Mouse (Mus musculus): ENCODE data around the gene Card9. TPM values are rescaled to one million over a fixed set of nuclear protein-coding genes. Genes with fewer than 3 reads are reported as not detected.

Card9 gene
- polyA plus RNA-seq, 1 experiment = 81.2 TPM

- Histone ChIP-seq H3K36me3 (replicated peaks; ENCODE audit: low read length) (peaks cover 36% of the 10 kb centered on the region), H3K9me3 (no peaks in the 10 kb centered on the region), H3K4me1 (peaks cover 90% of the 10 kb centered on the region), H3K4me3 (replicated peaks) (no peak overlapping the region), H3K27me3 (replicated peaks) (peaks cover 29% of the 10 kb centered on the region)
- TF ChIP-seq GATA1 (IDR thresholded peaks at IDR 0.05; ENCODE audit: borderline replicate concordance, low read length) (no peak), FLI1 (IDR thresholded peaks at IDR 0.05; ENCODE audit: low read length) (no peak)
Observed at GRCm38 (mm10) chr2:26320245-26321185, 40.2 kb downstream of the Card9 start.

GRCm38 (mm10) chr2:26319519-26320244, 41.0 kb downstream of the Card9 start:
- TF ChIP-seq GATA1 (IDR thresholded peaks at IDR 0.05; ENCODE audit: borderline replicate concordance, low read length) (no peak), FLI1 (IDR thresholded peaks at IDR 0.05; ENCODE audit: low read length) (no peak)
- no peak overlapping the region for H3K4me3 ChIP-seq (replicated peaks)
- peaks cover 28% of the 10 kb centered on the region for H3K36me3 ChIP-seq (replicated peaks; ENCODE audit: low read length)
- H3K4me1 ChIP-seq = peaks cover 88% of the 10 kb centered on the region
- no peaks in the 10 kb centered on the region for H3K9me3 ChIP-seq
- H3K27me3 ChIP-seq (replicated peaks) = peaks cover 29% of the 10 kb centered on the region

- no peaks in the 10 kb centered on the region for H3K9me3 ChIP-seq
- TF ChIP-seq GATA1 (IDR thresholded peaks at IDR 0.05; ENCODE audit: borderline replicate concordance, low read length) (no peak), FLI1 (IDR thresholded peaks at IDR 0.05; ENCODE audit: low read length) (no peak)
- H3K36me3 ChIP-seq (replicated peaks; ENCODE audit: low read length) = peaks cover 22% of the 10 kb centered on the region
- no peak overlapping the region for H3K4me3 ChIP-seq (replicated peaks)
- peaks cover 29% of the 10 kb centered on the region for H3K27me3 ChIP-seq (replicated peaks)
- H3K4me1 ChIP-seq = peaks cover 90% of the 10 kb centered on the region
Observed at GRCm38 (mm10) chr2:26319109-26319508, 41.6 kb downstream of the Card9 start.

- Histone ChIP-seq H3K4me1 (peaks cover 84% of the 10 kb centered on the region), H3K4me3 (replicated peaks) (no peak overlapping the region), H3K9me3 (no peaks in the 10 kb centered on the region), H3K27me3 (replicated peaks) (peaks cover 29% of the 10 kb centered on the region), H3K36me3 (replicated peaks; ENCODE audit: low read length) (peaks cover 12% of the 10 kb centered on the region)
- TF ChIP-seq GATA1 (IDR thresholded peaks at IDR 0.05; ENCODE audit: borderline replicate concordance, low read length) = no peak
- no peak for TF ChIP-seq FLI1 (IDR thresholded peaks at IDR 0.05; ENCODE audit: low read length)
Observed at GRCm38 (mm10) chr2:26317991-26318672, 42.6 kb downstream of the Card9 start.

- Histone ChIP-seq H3K4me1 (peaks cover 84% of the 10 kb centered on the region), H3K36me3 (replicated peaks; ENCODE audit: low read length) (peaks cover 5% of the 10 kb centered on the region)
Observed at GRCm38 (mm10) chr2:26317371-26317770, 43.3 kb downstream of the Card9 start.

GRCm38 (mm10) chr2:26316576-26317246, 44.0 kb downstream of the Card9 start:
- TF ChIP-seq GATA1 (IDR thresholded peaks at IDR 0.05; ENCODE audit: borderline replicate concordance, low read length) = no peak
- Histone ChIP-seq H3K27me3 (replicated peaks) (peaks cover 26% of the 10 kb centered on the region), H3K4me1 (peaks cover 84% of the 10 kb centered on the region), H3K36me3 (replicated peaks; ENCODE audit: low read length) (peaks cover 2% of the 10 kb centered on the region), H3K9me3 (no peaks in the 10 kb centered on the region), H3K4me3 (replicated peaks) (peak overlapping the region; percentile 97)

More at GRCm38 (mm10) chr2:26317371-26317770, 43.3 kb downstream of the Card9 start:
- Histone ChIP-seq H3K9me3 (no peaks in the 10 kb centered on the region), H3K27me3 (replicated peaks) (peaks cover 29% of the 10 kb centered on the region), H3K4me3 (replicated peaks) (no peak overlapping the region)
- no peak for TF ChIP-seq GATA1 (IDR thresholded peaks at IDR 0.05; ENCODE audit: borderline replicate concordance, low read length)
- TF ChIP-seq FLI1 (IDR thresholded peaks at IDR 0.05; ENCODE audit: low read length) = no peak

DNA sequence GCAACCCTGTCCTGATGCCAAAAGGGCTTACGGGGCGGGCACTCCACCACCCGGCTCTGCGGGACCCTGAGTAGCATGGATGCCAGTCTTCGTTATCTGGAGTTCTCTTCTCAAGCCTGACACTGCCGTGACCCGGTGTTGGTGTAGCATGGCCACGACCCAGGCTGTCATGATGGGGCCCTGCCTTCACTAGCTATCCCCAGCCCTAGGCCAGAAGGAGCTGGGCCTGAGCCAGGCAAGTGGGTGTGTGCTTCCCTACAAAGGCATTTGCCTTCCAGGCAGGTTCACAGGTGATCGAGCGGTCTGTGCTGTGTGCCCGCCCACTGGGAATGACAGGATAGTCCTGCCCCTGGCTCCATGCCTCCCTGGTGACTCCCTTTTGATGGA, 44.8 kb downstream of the Card9 start:
- H3K4me3 ChIP-seq (replicated peaks) = peak overlapping the region; percentile 97

GRCm38 (mm10) chr2:26315072-26315924, 45.4 kb downstream of the Card9 start, which contains the start of gene Gpsm1:
Gene Gpsm1 (plus strand): TSS chr2:26315515.
- Histone ChIP-seq H3K36me3 (replicated peaks; ENCODE audit: low read length) (peaks cover 2% of the 10 kb centered on the region), H3K4me1 (peaks cover 83% of the 10 kb centered on the region), H3K4me3 (replicated peaks) (peak within 1 kb of the TSS; percentile 97), H3K9me3 (no peaks in the 10 kb centered on the region), H3K27me3 (replicated peaks) (peaks cover 24% of the 10 kb centered on the region)
- TF ChIP-seq GATA1 (IDR thresholded peaks at IDR 0.05; ENCODE audit: borderline replicate concordance, low read length) (no peak), FLI1 (IDR thresholded peaks at IDR 0.05; ENCODE audit: low read length) (no peak)

More for the DNA sequence above, 44.8 kb downstream of the Card9 start:
- Histone ChIP-seq H3K4me1 (peaks cover 84% of the 10 kb centered on the region), H3K27me3 (replicated peaks) (peaks cover 26% of the 10 kb centered on the region), H3K36me3 (replicated peaks; ENCODE audit: low read length) (peaks cover 2% of the 10 kb centered on the region), H3K9me3 (no peaks in the 10 kb centered on the region)
- no peak for TF ChIP-seq FLI1 (IDR thresholded peaks at IDR 0.05; ENCODE audit: low read length)
- TF ChIP-seq GATA1 (IDR thresholded peaks at IDR 0.05; ENCODE audit: borderline replicate concordance, low read length) = no peak
